Mouse (Mus musculus) spleen, adult 2 months (tissue): Measurements from ENCODE around the gene 1600002K03Rik. TPM values are rescaled to one million over a fixed set of nuclear protein-coding genes. Genes with fewer than 3 reads are reported as not detected.

Experiments
- DNase-seq, 2 experiments: peaks; one replicate each; pipeline versions ENCODE4 v3.0.0 to v3.0.0-alpha.2; 2012 to 2021; ENCODE audit warnings: low spot score in 2 of 2, low read depth in 1 of 2
- H3K27ac ChIP-seq: fragments of 200-500 bp; 2 replicates; pipeline ENCODE4 v1.5.1; 2012; ENCODE audit warnings: low read length, inconsistent platforms; ENCODE audit not compliant: insufficient read depth
- H3K27me3 ChIP-seq: fragments of 200-500 bp; 2 replicates; pipeline ENCODE4 v1.6.1; 2012; ENCODE audit warnings: mild to moderate bottlenecking, moderate library complexity, low read length, inconsistent platforms; ENCODE audit not compliant: control insufficient read depth, insufficient read depth
- H3K36me3 ChIP-seq: fragments of 200-500 bp; 2 replicates; pipeline ENCODE4 v1.6.1; 2012; ENCODE audit warnings: mild to moderate bottlenecking, low read length, inconsistent platforms; ENCODE audit not compliant: control insufficient read depth, insufficient read depth
- H3K4me1 ChIP-seq: fragments of 200-500 bp; 2 replicates; pipeline ENCODE4 v1.6.1; 2011; ENCODE audit warnings: inconsistent platforms; ENCODE audit not compliant: control insufficient read depth, insufficient read depth, insufficient read length
- H3K4me3 ChIP-seq: fragments of 200-500 bp; 2 replicates; pipeline ENCODE4 v1.5.1; 2011; ENCODE audit warnings: mild to moderate bottlenecking, inconsistent platforms; ENCODE audit not compliant: insufficient read depth, insufficient read length; ENCODE audit errors: extremely low read depth
- CTCF ChIP-seq: fragments of 200-500 bp; IDR thresholded peaks from 2 replicates; pipeline ENCODE4 v1.5.1; 2011; ENCODE audit warnings: mild to moderate bottlenecking, inconsistent platforms; ENCODE audit not compliant: insufficient read depth, insufficient read length, insufficient replicate concordance; ENCODE audit errors: extremely low read depth
- POLR2A ChIP-seq: fragments of 200-500 bp; IDR thresholded peaks from 2 replicates; pipeline ENCODE4 v1.6.1; 2011; ENCODE audit warnings: low read depth, low read length, inconsistent platforms
- WGBS: fragments of 180-500 bp; shearing (Covaris S2); methylation state at CpG from one replicate; pipeline ENCODE4 v1.1.7; 2018; 5-methylcytosine and 5-hydroxymethylcytosine counted together
- polyA plus RNA-seq: library from polyadenylated mRNA; depleted of rRNA; stranded (reverse); fragments of >200 nt; gene quantifications from 2 replicates; pipeline ENCODE4 v1.2.3, GENCODE M21; 2012

Gene 1600002K03Rik
- polyA plus RNA-seq, 1 experiment = 10.8 TPM

- no peak for TF ChIP-seq CTCF
- no peak for TF ChIP-seq POLR2A
- Histone ChIP-seq H3K4me3 (no peak overlapping the region; the same call in 1 of the 2 replicates), H3K36me3 (no peaks in the 10 kb centered on the region), H3K27ac (no peak overlapping the region), H3K4me1 (peaks cover 7% of the 10 kb centered on the region), H3K27me3 (peaks cover 25% of the 10 kb centered on the region)
- no peak for DNase-seq
- 2% methylated on average over 47 of the region's 48 CpGs for WGBS
Observed at GRCm38 (mm10) chr10:80190491-80191051, 17.8 kb downstream of the 1600002K03Rik start.

DNA sequence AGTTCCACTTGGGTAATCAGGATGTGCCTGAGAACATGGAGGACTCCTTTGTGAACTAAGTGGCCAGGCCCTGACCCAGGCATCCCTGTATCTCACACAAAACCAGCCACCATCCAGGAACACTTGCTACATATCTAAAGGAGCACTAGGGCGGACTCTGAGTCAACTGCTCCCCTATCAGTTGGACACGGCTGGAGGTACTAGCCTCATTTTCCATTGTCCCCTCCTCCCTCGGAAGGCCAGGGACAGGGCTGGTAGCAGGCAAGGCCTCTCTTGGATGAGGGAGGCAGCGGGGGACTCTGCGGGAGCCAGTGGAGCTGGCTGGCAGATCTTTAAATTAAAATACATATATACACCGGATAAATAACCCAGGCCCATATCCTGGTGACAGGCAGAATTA lies 21.2 kb downstream of the 1600002K03Rik start:
- Histone ChIP-seq H3K36me3 (no peaks in the 10 kb centered on the region), H3K4me3 (no peak overlapping the region), H3K27ac (no peak overlapping the region), H3K4me1 (peaks cover 7% of the 10 kb centered on the region), H3K27me3 (peaks cover 20% of the 10 kb centered on the region)
- DNase-seq = no peak
- 87% methylated on average over 6 of the region's 6 CpGs for WGBS
- TF ChIP-seq CTCF = no peak
- TF ChIP-seq POLR2A = no peak

GRCm38 (mm10) chr10:80194441-80194840 lies 21.7 kb downstream of the 1600002K03Rik start:
- H3K4me1 ChIP-seq = peaks cover 7% of the 10 kb centered on the region
- TF ChIP-seq CTCF (no peak), POLR2A (no peak)
- H3K27ac ChIP-seq = no peak overlapping the region
- peaks cover 18% of the 10 kb centered on the region for H3K27me3 ChIP-seq
- DNase-seq = no peak
- whole genome bisulfite sequencing = 85% methylated on average over 8 of the region's 8 CpGs
- H3K36me3 ChIP-seq = no peaks in the 10 kb centered on the region
- H3K4me3 ChIP-seq = no peak overlapping the region

DNA sequence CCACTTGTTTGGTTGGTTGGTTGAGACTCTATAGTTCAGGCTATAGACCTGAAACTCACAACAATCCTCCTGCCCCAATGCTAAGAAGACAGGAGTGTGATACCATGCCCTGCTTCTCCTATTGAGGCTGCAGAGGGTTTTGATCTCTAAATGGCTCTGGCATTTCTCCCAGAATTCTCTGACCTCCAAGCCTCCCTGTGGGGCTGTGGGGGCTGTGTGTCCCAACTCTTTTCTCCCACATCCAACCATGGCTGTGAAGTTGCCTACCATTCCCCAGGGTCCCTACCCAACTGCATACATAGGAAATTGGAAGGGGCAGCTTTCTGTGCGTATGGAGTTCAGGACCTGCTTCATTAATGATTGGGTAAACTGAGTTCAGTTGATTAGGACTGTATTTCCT lies 23.4 kb downstream of the 1600002K03Rik start:
- H3K27ac ChIP-seq = no peak overlapping the region

GRCm38 (mm10) chr10:80196778-80197581 lies 24.2 kb downstream of the 1600002K03Rik start:
- TF ChIP-seq POLR2A (no peak), CTCF (no peak)
- Histone ChIP-seq H3K4me1 (no peaks in the 10 kb centered on the region), H3K27ac (no peak overlapping the region), H3K36me3 (no peaks in the 10 kb centered on the region), H3K4me3 (no peak overlapping the region), H3K27me3 (peaks cover 3% of the 10 kb centered on the region; the same call in 1 of the 2 replicates)
- 89% methylated on average over 33 of the region's 33 CpGs for WGBS
- no peak for DNase-seq

More for the DNA sequence above, 23.4 kb downstream of the 1600002K03Rik start:
- H3K36me3 ChIP-seq = no peaks in the 10 kb centered on the region
- WGBS = 83% methylated on average over 1 of the region's 1 CpGs
- H3K27me3 ChIP-seq = peaks cover 4% of the 10 kb centered on the region; the same call in 1 of the 2 replicates
- H3K4me3 ChIP-seq = no peak overlapping the region
- no peak for DNase-seq
- no peaks in the 10 kb centered on the region for H3K4me1 ChIP-seq
- TF ChIP-seq POLR2A (no peak), CTCF (no peak)

DNA sequence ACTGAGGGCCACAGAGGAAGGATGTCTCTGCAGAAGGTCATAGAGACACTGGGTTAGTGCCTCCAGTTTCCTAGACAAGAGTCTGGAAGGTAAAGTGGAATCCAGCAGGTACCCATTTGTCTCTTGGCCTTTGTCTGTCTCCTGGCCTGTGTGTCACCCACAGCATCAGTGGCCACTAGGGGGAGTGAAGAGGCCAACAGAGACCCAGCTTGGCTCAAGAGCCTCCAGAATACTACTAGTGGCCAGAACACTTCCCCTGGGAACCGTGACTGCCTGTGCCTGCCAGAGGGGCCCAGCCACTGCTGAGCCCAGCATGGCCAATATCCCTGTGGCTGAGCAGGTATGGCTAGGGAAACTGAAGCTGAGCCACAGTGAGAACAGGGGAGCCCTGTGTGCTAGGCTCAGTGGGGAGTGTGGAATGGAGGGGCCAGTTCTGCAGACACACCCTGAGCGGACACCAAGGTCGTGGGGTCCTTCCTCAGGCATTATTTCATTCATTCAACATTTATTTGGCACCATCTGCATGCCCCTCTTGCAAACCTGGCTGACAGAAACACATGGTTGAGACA lies 26.8 kb downstream of the 1600002K03Rik start:
- no peak overlapping the region for H3K4me3 ChIP-seq
- H3K27ac ChIP-seq = no peak overlapping the region
- no peaks in the 10 kb centered on the region for H3K27me3 ChIP-seq
- 53% methylated on average over 3 of the region's 3 CpGs for WGBS
- no peaks in the 10 kb centered on the region for H3K4me1 ChIP-seq
- H3K36me3 ChIP-seq = no peaks in the 10 kb centered on the region
- DNase-seq = peak; percentile 65 to 80
- peak; percentile 88; the same call in 1 of the 2 replicates for TF ChIP-seq CTCF
- no peak for TF ChIP-seq POLR2A

DNA sequence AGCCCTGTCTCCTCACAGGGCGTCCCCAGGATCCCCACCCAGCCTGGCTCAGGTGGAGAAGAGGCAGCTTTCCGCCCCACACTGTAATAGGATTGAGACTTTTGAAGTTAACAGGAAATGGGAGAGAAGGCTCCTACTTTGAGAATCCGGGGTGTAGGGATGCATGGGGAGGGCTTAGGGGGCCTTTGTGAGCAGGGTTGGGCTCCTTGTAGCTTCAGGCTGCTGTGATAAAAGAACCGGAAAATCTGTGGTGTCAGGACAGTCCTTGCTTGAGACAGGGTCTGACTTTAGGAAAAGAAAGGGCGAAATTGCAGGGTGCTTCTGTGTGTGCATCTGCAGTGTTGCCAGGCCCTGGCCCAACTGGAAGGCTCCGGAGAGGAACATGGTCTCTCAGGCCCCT lies 27.7 kb downstream of the 1600002K03Rik start:
- Histone ChIP-seq H3K36me3 (no peaks in the 10 kb centered on the region), H3K4me3 (no peak overlapping the region), H3K4me1 (no peaks in the 10 kb centered on the region), H3K27ac (no peak overlapping the region), H3K27me3 (no peaks in the 10 kb centered on the region)
- WGBS = 85% methylated on average over 6 of the region's 6 CpGs
- TF ChIP-seq POLR2A = no peak
- DNase-seq = no peak
